Mouse (Mus musculus) erythroblast, embryonic 14.5 days (primary cell): Measurements from ENCODE around the gene Helz. TPM values are rescaled to one million over a fixed set of nuclear protein-coding genes. Genes with fewer than 3 reads are reported as not detected.
"Not testable (repeated sequence)": the region's sequence is repeated elsewhere in the genome, so short reads cannot be mapped to it uniquely, and the experiment has no call there.

Experiments used
- H3K27me3 ChIP-seq: 2 replicates; pipeline ENCODE4 v1.6.1; 2012; ENCODE audit warnings: inconsistent platforms; ENCODE audit not compliant: control insufficient read depth
- H3K36me3 ChIP-seq: 2 replicates; pipeline ENCODE4 v1.6.1; 2012; ENCODE audit warnings: mild to moderate bottlenecking, inconsistent platforms; ENCODE audit not compliant: control insufficient read depth
- H3K4me1 ChIP-seq: 2 replicates; pipeline ENCODE4 v1.6.1; 2012; ENCODE audit warnings: inconsistent platforms; ENCODE audit not compliant: control insufficient read depth
- H3K4me3 ChIP-seq: replicated peaks from 2 replicates; pipeline ENCODE3; 2012; ENCODE audit warnings: moderate library complexity, mild to moderate bottlenecking, inconsistent platforms
- H3K9me3 ChIP-seq: 2 replicates; pipeline ENCODE4 v1.6.1; 2012; ENCODE audit warnings: low read length, inconsistent platforms, mixed read lengths; ENCODE audit not compliant: control insufficient read depth
- GATA1 ChIP-seq: IDR thresholded peaks from 2 replicates; pipeline ENCODE4 v1.6.1; 2012; ENCODE audit warnings: low read length, inconsistent platforms, mixed read lengths
- TAL1 ChIP-seq: IDR thresholded peaks from 3 replicates; pipeline ENCODE4 v1.6.1; 2012; ENCODE audit warnings: low read length, inconsistent platforms, mixed read lengths
- polyA plus RNA-seq: library from polyadenylated mRNA; stranded (reverse); fragments of >175 nt; gene quantifications from 2 replicates; pipeline ENCODE4 v1.2.3, GENCODE M21; 2012

Gene Helz
- polyA plus RNA-seq, 1 experiment = 4.3 TPM

- Histone ChIP-seq H3K9me3 (no peaks in the 10 kb centered on the region), H3K36me3 (peaks cover 4% of the 10 kb centered on the region), H3K4me3 (no peak overlapping the region), H3K4me1 (peaks cover 25% of the 10 kb centered on the region), H3K27me3 (peaks cover 32% of the 10 kb centered on the region)
- TF ChIP-seq TAL1 (no peak), GATA1 (no peak)
Measured at GRCm38 (mm10) chr11:107545747-107546476, 1.8 kb upstream of the Helz start.

GRCm38 (mm10) chr11:107546667-107547301, 946 bp upstream of the Helz start:
- H3K4me3 ChIP-seq = peak overlapping the region; percentile 89
- H3K4me1 ChIP-seq = peaks cover 33% of the 10 kb centered on the region
- H3K36me3 ChIP-seq = peaks cover 12% of the 10 kb centered on the region
- H3K9me3 ChIP-seq = no peaks in the 10 kb centered on the region
- no peak for TF ChIP-seq TAL1
- peaks cover 32% of the 10 kb centered on the region for H3K27me3 ChIP-seq

- Histone ChIP-seq H3K27me3 (peaks cover 32% of the 10 kb centered on the region), H3K4me3 (peak overlapping the region; percentile 89), H3K36me3 (peaks cover 22% of the 10 kb centered on the region), H3K9me3 (no peaks in the 10 kb centered on the region), H3K4me1 (peaks cover 44% of the 10 kb centered on the region)
- TF ChIP-seq GATA1 (no peak), TAL1 (no peak)
Measured at GRCm38 (mm10) chr11:107548204-107548975, 660 bp downstream of the Helz start.

- H3K27me3 ChIP-seq = no peaks in the 10 kb centered on the region
- no peak for TF ChIP-seq TAL1
- no peak for TF ChIP-seq GATA1
- no peaks in the 10 kb centered on the region for H3K9me3 ChIP-seq
- H3K4me3 ChIP-seq = no peak overlapping the region
- no peaks in the 10 kb centered on the region; the same call in none of the 2 replicates for H3K4me1 ChIP-seq
- peaks cover 52% of the 10 kb centered on the region for H3K36me3 ChIP-seq
Measured at GRCm38 (mm10) chr11:107559874-107560273, 12.1 kb downstream of the Helz start.

GRCm38 (mm10) chr11:107567431-107567830, 19.7 kb downstream of the Helz start:
- Histone ChIP-seq H3K36me3 (peaks cover 51% of the 10 kb centered on the region), H3K9me3 (no peaks in the 10 kb centered on the region), H3K4me1 (peaks cover 4% of the 10 kb centered on the region), H3K27me3 (no peaks in the 10 kb centered on the region), H3K4me3 (no peak overlapping the region)
- TF ChIP-seq GATA1 (no peak), TAL1 (no peak)

- TF ChIP-seq GATA1 (no peak), TAL1 (no peak)
- peaks cover 53% of the 10 kb centered on the region for H3K36me3 ChIP-seq
- H3K9me3 ChIP-seq = no peaks in the 10 kb centered on the region
Measured at GRCm38 (mm10) chr11:107568466-107568995, 20.8 kb downstream of the Helz start.

GRCm38 (mm10) chr11:107570891-107571290, 23.2 kb downstream of the Helz start:
- H3K27me3 ChIP-seq, H3K9me3 ChIP-seq, H3K4me3 ChIP-seq: not testable (repeated sequence)
- peaks cover 65% of the 10 kb centered on the region for H3K36me3 ChIP-seq
- peaks cover 13% of the 10 kb centered on the region for H3K4me1 ChIP-seq

More at GRCm38 (mm10) chr11:107568466-107568995, 20.8 kb downstream of the Helz start:
- peaks cover 9% of the 10 kb centered on the region for H3K4me1 ChIP-seq
- no peak overlapping the region for H3K4me3 ChIP-seq
- no peaks in the 10 kb centered on the region for H3K27me3 ChIP-seq

- no peak overlapping the region for H3K4me3 ChIP-seq
- H3K4me1 ChIP-seq = peaks cover 13% of the 10 kb centered on the region
- peaks cover 65% of the 10 kb centered on the region for H3K36me3 ChIP-seq
- no peaks in the 10 kb centered on the region for H3K27me3 ChIP-seq
- TF ChIP-seq GATA1 (no peak), TAL1 (no peak)
- H3K9me3 ChIP-seq = no peaks in the 10 kb centered on the region
Measured at GRCm38 (mm10) chr11:107571318-107571717, 23.6 kb downstream of the Helz start.

GRCm38 (mm10) chr11:107572551-107572950, 24.8 kb downstream of the Helz start:
- H3K36me3 ChIP-seq = peaks cover 67% of the 10 kb centered on the region
- peaks cover 13% of the 10 kb centered on the region for H3K4me1 ChIP-seq
- H3K27me3 ChIP-seq = no peaks in the 10 kb centered on the region
- H3K9me3 ChIP-seq = no peaks in the 10 kb centered on the region
- no peak for TF ChIP-seq TAL1
- TF ChIP-seq GATA1 = no peak
- no peak overlapping the region for H3K4me3 ChIP-seq
